Mouse (Mus musculus) G1E (cell line): Measurements from ENCODE around the gene Dnah7b. TPM values are rescaled to one million over a fixed set of nuclear protein-coding genes. Genes with fewer than 3 reads are reported as not detected.
"Not testable (repeated sequence)": the region's sequence is repeated elsewhere in the genome, so short reads cannot be mapped to it uniquely, and the experiment has no call there.

ENCODE experiments used
- ATAC-seq: 2 replicates; pipeline ENCODE4 v1.8.0; 2016; ENCODE audit warnings: mild to moderate bottlenecking; ENCODE audit not compliant: insufficient number of reproducible peaks, poor library complexity, low FRiP score, severe bottlenecking; ENCODE audit errors: extremely low read depth
- DNase-seq: peaks from one replicate; pipeline ENCODE4 v3.0.0; 2012; ENCODE audit warnings: low spot score
- H3K27me3 ChIP-seq: 2 replicates; pipeline ENCODE4 v1.6.1; 2012; ENCODE audit warnings: mild to moderate bottlenecking, low read length, inconsistent platforms; ENCODE audit not compliant: insufficient read depth
- H3K36me3 ChIP-seq: replicated peaks from 2 replicates; pipeline ENCODE3; 2012; ENCODE audit warnings: mild to moderate bottlenecking, inconsistent platforms
- H3K4me1 ChIP-seq: 2 replicates; pipeline ENCODE4 v1.6.1; 2012; ENCODE audit warnings: low read depth, low read length, inconsistent platforms, mixed read lengths; ENCODE audit not compliant: insufficient read depth
- H3K4me3 ChIP-seq: 2 replicates; pipeline ENCODE4 v1.5.1; 2012; ENCODE audit warnings: low read depth, mild to moderate bottlenecking, inconsistent platforms, low read length, moderate library complexity, mixed read lengths
- H3K9me3 ChIP-seq: replicated peaks from 2 replicates; pipeline ENCODE4 v1.6.1; 2012; ENCODE audit warnings: inconsistent platforms
- CTCF ChIP-seq: IDR thresholded peaks from 2 replicates; pipeline ENCODE4 v1.5.1; 2012; ENCODE audit warnings: low read depth, low read length, inconsistent platforms, mixed read lengths
- GATA1 ChIP-seq: IDR thresholded peaks from 2 replicates; pipeline ENCODE4 v1.6.1; 2012; ENCODE audit warnings: borderline replicate concordance, low read length, inconsistent platforms, mixed read lengths
- GATA2 ChIP-seq: IDR thresholded peaks from 2 replicates; pipeline ENCODE4 v1.6.1; 2012; ENCODE audit warnings: low read depth, low read length, inconsistent platforms, borderline replicate concordance
- POLR2AphosphoS5 ChIP-seq: IDR thresholded peaks from 2 replicates; pipeline ENCODE4 v1.6.1; 2012; ENCODE audit warnings: low read depth, low read length, inconsistent platforms; ENCODE audit not compliant: insufficient replicate concordance
- TAL1 ChIP-seq: conservative IDR thresholded peaks from 2 replicates; pipeline ENCODE4 v1.6.1; 2012; ENCODE audit warnings: low read depth, low read length, inconsistent platforms, mixed read lengths
- polyA plus RNA-seq: library from polyadenylated mRNA; stranded (reverse); fragments of >175 nt; gene quantifications from 2 replicates; pipeline ENCODE4 v1.2.3, GENCODE M21; 2012
- total RNA-seq, 2 experiments: library from RNA; stranded (forward) in 1 of 2; stranded (reverse) in 1 of 2; fragments of 200-1000 nt in 1 of 2; fragments of >200 nt in 1 of 2; fragmentation: Nextera tagmentation in 1 of 2; gene quantifications; 2 replicates each; pipeline ENCODE4 v1.2.3; 2014 to 2017

Gene Dnah7b
- total RNA-seq (2014; fragmentation: Nextera tagmentation) = not detected in 2 replicates
- total RNA-seq (2017) = 0.23 and 0.76 TPM in 2 replicates
- not detected in 2 replicates for polyA plus RNA-seq

DNA sequence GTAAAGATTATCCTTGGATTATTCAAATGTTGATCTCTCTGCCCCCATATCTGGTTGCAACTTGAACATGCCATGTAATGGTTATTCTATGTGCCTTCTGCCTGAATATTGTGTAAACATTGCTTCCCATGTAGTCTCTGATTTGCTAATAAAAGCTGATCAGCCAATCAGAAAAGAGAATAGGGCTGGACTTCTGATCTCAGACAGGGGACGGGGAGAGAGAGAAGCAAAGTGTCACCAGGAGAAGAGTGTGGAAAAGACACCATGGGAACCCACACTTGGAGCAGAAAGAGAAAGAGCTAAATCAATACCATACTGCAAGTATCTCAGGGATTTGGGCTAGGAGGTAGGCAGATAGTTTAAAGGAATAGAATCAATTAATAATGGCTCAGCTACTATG lies at the start of gene Dnah7b:
Gene Dnah7b, plus strand, starts transcription at position 301 of the 400 bp plus-strand sequence.
- Histone ChIP-seq H3K27me3 (peaks cover 4% of the 10 kb centered on the region; the same call in 1 of the 2 replicates), H3K4me1 (no peaks in the 10 kb centered on the region), H3K36me3 (no peaks in the 10 kb centered on the region), H3K4me3 (no peak within 1 kb of the TSS), H3K9me3 (no peaks in the 10 kb centered on the region)
- TF ChIP-seq GATA2 (no peak), CTCF (no peak), TAL1 (no peak), POLR2AphosphoS5 (no peak), GATA1 (no peak)
- ATAC-seq (no peak), DNase-seq (no peak)

DNA sequence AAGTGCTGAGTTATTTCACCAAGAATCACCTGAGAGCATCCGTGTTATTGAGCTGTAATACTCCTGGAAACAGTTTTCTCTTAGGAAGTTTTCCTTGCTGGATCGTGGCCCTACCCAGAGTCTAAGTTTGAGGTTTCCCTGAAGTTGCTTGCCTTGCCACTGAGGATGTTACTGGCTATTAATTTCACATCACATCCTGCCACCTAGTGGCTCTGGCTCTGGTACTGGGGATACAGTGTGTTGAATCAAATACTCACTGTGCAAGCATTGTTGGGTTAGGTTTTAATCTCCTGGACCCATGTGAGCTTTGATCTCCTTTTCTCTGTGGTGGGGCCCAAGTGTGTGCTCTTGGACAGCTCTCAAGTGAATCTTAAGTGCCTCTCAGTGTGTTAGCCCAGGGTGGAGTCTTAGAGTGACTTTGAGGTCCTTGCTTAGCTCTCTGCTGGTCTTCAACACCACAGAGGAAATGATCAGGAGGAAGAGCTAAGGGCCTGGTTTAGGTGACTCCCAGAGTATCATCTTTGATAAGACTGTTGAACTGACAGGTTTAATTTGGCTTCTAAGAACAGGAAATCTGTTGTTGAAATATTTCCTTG lies 47.6 kb upstream of the Dnah7b start:
- Histone ChIP-seq H3K36me3 (no peaks in the 10 kb centered on the region), H3K9me3 (no peaks in the 10 kb centered on the region), H3K27me3 (peaks cover 2% of the 10 kb centered on the region; the same call in 1 of the 2 replicates), H3K4me1 (no peaks in the 10 kb centered on the region), H3K4me3 (no peak overlapping the region)
- ATAC-seq (no peak), DNase-seq (no peak)
- no peak for TF ChIP-seq GATA2
- no peak for TF ChIP-seq CTCF
- no peak for TF ChIP-seq GATA1
- TF ChIP-seq POLR2AphosphoS5 = no peak
- TF ChIP-seq TAL1 = no peak

DNA sequence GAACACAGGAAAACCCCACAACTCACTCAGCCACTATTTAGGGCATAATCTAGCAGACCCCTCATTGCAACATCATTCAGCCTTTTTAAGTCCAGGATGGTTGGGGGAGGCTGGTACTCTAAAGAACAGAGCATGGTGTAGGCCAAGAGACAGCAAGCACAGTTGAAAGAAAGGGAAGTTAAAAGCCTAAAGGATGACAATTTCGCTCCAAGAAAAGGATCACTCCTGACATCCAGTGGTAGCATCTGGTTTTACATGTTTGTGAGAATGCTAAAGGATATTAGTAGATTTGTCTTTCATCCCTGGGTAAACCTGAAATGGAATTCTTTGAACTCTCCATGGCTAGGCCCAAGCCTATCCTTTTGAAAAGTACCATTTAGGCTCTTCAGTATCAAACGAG lies 43.9 kb upstream of the Dnah7b start:
- DNase-seq (no peak), ATAC-seq (no peak; the same call in 1 of the 2 replicates)
- no peaks in the 10 kb centered on the region for H3K4me1 ChIP-seq

GRCm38 (mm10) chr1:46031993-46032555 lies 34.0 kb upstream of the Dnah7b start:
- Histone ChIP-seq H3K9me3 (no peaks in the 10 kb centered on the region), H3K4me3 (no peak overlapping the region), H3K4me1 (no peaks in the 10 kb centered on the region), H3K27me3 (peaks cover 9% of the 10 kb centered on the region), H3K36me3 (no peaks in the 10 kb centered on the region)
- DNase-seq (no peak), ATAC-seq (no peak)
- no peak for TF ChIP-seq CTCF
- TF ChIP-seq POLR2AphosphoS5 = no peak
- TF ChIP-seq TAL1 = no peak
- TF ChIP-seq GATA2 = no peak
- TF ChIP-seq GATA1 = no peak

More for the DNA sequence above, 43.9 kb upstream of the Dnah7b start:
- Histone ChIP-seq H3K9me3 (no peaks in the 10 kb centered on the region), H3K27me3 (no peaks in the 10 kb centered on the region; the same call in 1 of the 2 replicates), H3K4me3 (no peak overlapping the region), H3K36me3 (no peaks in the 10 kb centered on the region)
- TF ChIP-seq CTCF (peak; percentile 40; the same call in 1 of the 2 replicates), GATA2 (no peak), GATA1 (no peak), TAL1 (no peak), POLR2AphosphoS5 (no peak)

DNA sequence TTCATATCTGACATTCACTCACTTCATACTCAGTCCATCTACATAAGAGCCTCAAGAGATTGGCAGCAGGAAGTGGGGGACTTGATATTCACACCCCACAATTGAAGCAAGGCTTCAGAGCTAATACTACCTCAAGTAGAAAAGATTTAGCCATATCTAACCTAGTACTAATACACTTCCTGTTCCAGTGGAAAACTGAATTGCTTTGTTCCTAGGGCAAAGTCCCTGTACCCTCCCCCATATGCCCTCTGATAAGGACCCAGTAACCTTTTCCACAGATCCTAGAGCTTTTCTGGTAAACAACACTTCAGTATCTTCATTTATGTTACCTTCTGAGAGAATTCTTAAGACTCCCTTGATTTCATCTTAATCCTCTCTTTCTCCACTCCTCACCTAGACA lies 17.9 kb upstream of the Dnah7b start:
- TF ChIP-seq CTCF (no peak), POLR2AphosphoS5 (no peak), TAL1 (no peak), GATA1 (no peak), GATA2 (no peak)
- ATAC-seq (no peak), DNase-seq (no peak)
- Histone ChIP-seq H3K36me3 (no peaks in the 10 kb centered on the region), H3K4me1 (no peaks in the 10 kb centered on the region), H3K4me3 (no peak overlapping the region), H3K9me3 (no peaks in the 10 kb centered on the region), H3K27me3 (no peaks in the 10 kb centered on the region; the same call in 1 of the 2 replicates)

- ATAC-seq (no peak), DNase-seq (no peak)
- H3K36me3 ChIP-seq = no peaks in the 10 kb centered on the region
- TF ChIP-seq GATA2 (no peak), TAL1 (no peak), GATA1 (no peak), CTCF (no peak), POLR2AphosphoS5 (no peak)
- H3K4me1 ChIP-seq = no peaks in the 10 kb centered on the region
- H3K9me3 ChIP-seq = no peaks in the 10 kb centered on the region
- H3K27me3 ChIP-seq = peaks cover 4% of the 10 kb centered on the region; the same call in 1 of the 2 replicates
- no peak overlapping the region for H3K4me3 ChIP-seq
Observed at GRCm38 (mm10) chr1:46066484-46067251, 553 bp downstream of the Dnah7b start.

GRCm38 (mm10) chr1:46068787-46069186 lies 2.7 kb downstream of the Dnah7b start:
- not testable (repeated sequence) for ATAC-seq, H3K4me1 ChIP-seq, H3K27me3 ChIP-seq, DNase-seq, H3K4me3 ChIP-seq, H3K36me3 ChIP-seq, H3K9me3 ChIP-seq
